Mouse (Mus musculus) midbrain, embryonic 11.5 days (tissue): Measurements from ENCODE around the gene Traf7. TPM values are rescaled to one million over a fixed set of nuclear protein-coding genes. Genes with fewer than 3 reads are reported as not detected.

Experiments
- ATAC-seq: fragments of 200-750 bp; cut with Nextera tagmentation; 2 replicates; pipeline ENCODE4 v1.8.0; 2017; ENCODE audit warnings: moderate TSS enrichment, moderate library complexity; ENCODE audit not compliant: low FRiP score
- DNase-seq: peaks from one replicate; pipeline ENCODE4 v3.0.0; 2015; ENCODE audit warnings: low spot score; ENCODE audit errors: missing footprints
- H3K27ac ChIP-seq: fragments of 300-500 bp; sonication (generic); 2 replicates; pipeline ENCODE4 v1.5.1; 2014; ENCODE audit warnings: low read depth, low read length
- H3K27me3 ChIP-seq: fragments of 300-500 bp; sonication (generic); 2 replicates; pipeline ENCODE4 v1.6.1; 2014; ENCODE audit warnings: mild to moderate bottlenecking, low read length, moderate library complexity, mixed read lengths; ENCODE audit not compliant: control insufficient read depth, insufficient read depth
- H3K36me3 ChIP-seq: fragments of 300-500 bp; sonication (generic); 2 replicates; pipeline ENCODE4 v1.6.1; 2014; ENCODE audit warnings: mild to moderate bottlenecking, low read length, moderate library complexity, mixed read lengths; ENCODE audit not compliant: control insufficient read depth, insufficient read depth
- H3K4me1 ChIP-seq: fragments of 300-500 bp; sonication (generic); 2 replicates; pipeline ENCODE4 v1.6.1; 2014; ENCODE audit warnings: low read length; ENCODE audit not compliant: control insufficient read depth, insufficient read depth
- H3K4me2 ChIP-seq: fragments of 300-500 bp; sonication (generic); 2 replicates; pipeline ENCODE4 v1.6.1; 2014; ENCODE audit warnings: mild to moderate bottlenecking, moderate library complexity
- H3K4me3 ChIP-seq: fragments of 300-500 bp; sonication (generic); 2 replicates; pipeline ENCODE4 v1.5.1; 2014; ENCODE audit warnings: low read depth, low read length
- H3K9ac ChIP-seq: fragments of 300-500 bp; sonication (generic); 2 replicates; pipeline ENCODE4 v1.6.1; 2014; ENCODE audit warnings: low read length
- H3K9me3 ChIP-seq: fragments of 300-500 bp; sonication (generic); 2 replicates; pipeline ENCODE4 v1.6.1; 2016; ENCODE audit warnings: low read length; ENCODE audit not compliant: control insufficient read depth
- WGBS: fragments of 180-500 bp; shearing (Covaris S2); extraction: QIAGEN DNeasy Blood & Tissue Kit; methylation state at CpG from one replicate; pipeline ENCODE4 v1.1.7; 2014; 5-methylcytosine and 5-hydroxymethylcytosine counted together
- polyA plus RNA-seq: library from polyadenylated mRNA; unstranded; fragments of >200 nt; fragmentation: Nextera tagmentation; extraction: Ambion mirVana; gene quantifications from 2 replicates; pipeline ENCODE4 v1.2.1, GENCODE M21; 2014

The Traf7 gene
- polyA plus RNA-seq, 1 experiment from 2014 or later: 80.8 TPM

- H3K4me3 ChIP-seq: no peak overlapping the region
- 92% methylated on average over 2 of the region's 2 CpGs for WGBS
- ATAC-seq: no peak
Observed at GRCm38 (mm10) chr17:24561592-24561991, 33.9 kb upstream of the Traf7 start.

GRCm38 (mm10) chr17:24560301-24561028 is 32.7 kb upstream of the Traf7 start:
- no peak overlapping the region for H3K9ac ChIP-seq
- ATAC-seq: no peak
- whole genome bisulfite sequencing: 95% methylated on average over 5 of the region's 5 CpGs
- peaks cover 17% of the 10 kb centered on the region for H3K4me1 ChIP-seq
- no peak overlapping the region for H3K27ac ChIP-seq
- no peaks in the 10 kb centered on the region for H3K9me3 ChIP-seq
- DNase-seq: no peak
- no peak overlapping the region for H3K4me2 ChIP-seq
- H3K4me3 ChIP-seq: no peak overlapping the region
- H3K27me3 ChIP-seq: no peaks in the 10 kb centered on the region
- no peaks in the 10 kb centered on the region; the same call in 1 of the 2 replicates for H3K36me3 ChIP-seq

More at GRCm38 (mm10) chr17:24561592-24561991, 33.9 kb upstream of the Traf7 start:
- H3K4me2 ChIP-seq: no peak overlapping the region
- no peak overlapping the region for H3K9ac ChIP-seq
- no peaks in the 10 kb centered on the region for H3K9me3 ChIP-seq
- DNase-seq: no peak
- H3K27ac ChIP-seq: no peak overlapping the region
- no peaks in the 10 kb centered on the region; the same call in 1 of the 2 replicates for H3K36me3 ChIP-seq
- no peaks in the 10 kb centered on the region for H3K27me3 ChIP-seq
- peaks cover 17% of the 10 kb centered on the region for H3K4me1 ChIP-seq

- ATAC-seq (peak; percentile 48; the same call in 1 of the 2 replicates), DNase-seq (peak; percentile 84)
- Histone ChIP-seq H3K36me3 (no peaks in the 10 kb centered on the region; the same call in 1 of the 2 replicates), H3K9me3 (no peaks in the 10 kb centered on the region), H3K27ac (peak overlapping the region; percentile 84), H3K4me2 (peak overlapping the region; percentile 15; the same call in 1 of the 2 replicates), H3K27me3 (no peaks in the 10 kb centered on the region), H3K4me1 (peaks cover 17% of the 10 kb centered on the region), H3K9ac (peak overlapping the region; percentile 34; the same call in 1 of the 2 replicates), H3K4me3 (no peak overlapping the region)
- WGBS: 63% methylated on average over 3 of the region's 3 CpGs
Observed at GRCm38 (mm10) chr17:24559146-24559545, 31.4 kb upstream of the Traf7 start.

GRCm38 (mm10) chr17:24558600-24559099 is 30.9 kb upstream of the Traf7 start:
- DNase-seq: peak; percentile 84
- WGBS: 35% methylated on average over 4 of the region's 4 CpGs
- Histone ChIP-seq H3K4me3 (no peak overlapping the region), H3K27ac (peak overlapping the region; percentile 84), H3K9ac (peak overlapping the region; percentile 34; the same call in 1 of the 2 replicates), H3K9me3 (no peaks in the 10 kb centered on the region), H3K4me1 (peaks cover 17% of the 10 kb centered on the region), H3K27me3 (no peaks in the 10 kb centered on the region), H3K36me3 (no peaks in the 10 kb centered on the region; the same call in 1 of the 2 replicates), H3K4me2 (peak overlapping the region; percentile 15; the same call in 1 of the 2 replicates)
- ATAC-seq: peak; percentile 79

GRCm38 (mm10) chr17:24557091-24557490 is 29.4 kb upstream of the Traf7 start:
- Histone ChIP-seq H3K27me3 (no peaks in the 10 kb centered on the region), H3K27ac (no peak overlapping the region)

GRCm38 (mm10) chr17:24551050-24551444 is 23.3 kb upstream of the Traf7 start:
- peak overlapping the region; percentile 82 for H3K9ac ChIP-seq
- H3K4me2 ChIP-seq: peak overlapping the region; percentile 75
- WGBS: 57% methylated on average over 3 of the region's 3 CpGs
- H3K27me3 ChIP-seq: peaks cover 14% of the 10 kb centered on the region
- no peak for ATAC-seq
- peaks cover 12% of the 10 kb centered on the region for H3K4me1 ChIP-seq
- peak overlapping the region; percentile 94 for H3K27ac ChIP-seq
- H3K36me3 ChIP-seq: no peaks in the 10 kb centered on the region
- DNase-seq: no peak
- peak overlapping the region; percentile 69 for H3K4me3 ChIP-seq
- no peaks in the 10 kb centered on the region for H3K9me3 ChIP-seq

More at GRCm38 (mm10) chr17:24557091-24557490, 29.4 kb upstream of the Traf7 start:
- H3K4me2 ChIP-seq: no peak overlapping the region
- 93% methylated on average over 7 of the region's 7 CpGs for WGBS
- no peaks in the 10 kb centered on the region; the same call in 1 of the 2 replicates for H3K36me3 ChIP-seq
- H3K9me3 ChIP-seq: no peaks in the 10 kb centered on the region
- no peak for DNase-seq
- no peak for ATAC-seq
- peaks cover 17% of the 10 kb centered on the region for H3K4me1 ChIP-seq
- H3K9ac ChIP-seq: no peak overlapping the region
- H3K4me3 ChIP-seq: no peak overlapping the region

GRCm38 (mm10) chr17:24550416-24551049 is 22.8 kb upstream of the Traf7 start:
- ATAC-seq: peak; percentile 88
- Histone ChIP-seq H3K27me3 (peaks cover 14% of the 10 kb centered on the region), H3K4me3 (peak overlapping the region; percentile 69), H3K9ac (peak overlapping the region; percentile 82), H3K4me1 (peaks cover 12% of the 10 kb centered on the region), H3K36me3 (no peaks in the 10 kb centered on the region), H3K9me3 (no peaks in the 10 kb centered on the region), H3K4me2 (peak overlapping the region; percentile 75), H3K27ac (peak overlapping the region; percentile 94)
- under 1% methylated on average over 44 of the region's 44 CpGs for WGBS
- DNase-seq: peak; percentile 96

GRCm38 (mm10) chr17:24549618-24550415 is 22.1 kb upstream of the Traf7 start, which contains the start of gene Pkd1:
Gene Pkd1, plus strand, starts transcription at chr17:24549834.
- Histone ChIP-seq H3K27me3 (peaks cover 14% of the 10 kb centered on the region), H3K36me3 (no peaks in the 10 kb centered on the region), H3K4me2 (peak within 1 kb of the TSS; percentile 75), H3K4me3 (peak within 1 kb of the TSS; percentile 69), H3K4me1 (peaks cover 12% of the 10 kb centered on the region), H3K9ac (peak within 1 kb of the TSS; percentile 82), H3K9me3 (no peaks in the 10 kb centered on the region), H3K27ac (peak within 1 kb of the TSS; percentile 94)
- ATAC-seq: peak; percentile 95
- DNase-seq: peak; percentile 100
- WGBS: under 1% methylated on average over 62 of the region's 72 CpGs
